Mouse (Mus musculus): ENCODE results near the gene Gm26897. TPM values are rescaled to one million over a fixed set of nuclear protein-coding genes. Genes with fewer than 3 reads are reported as not detected.

The Gm26897 gene
- total RNA-seq (2023): not detected

GRCm38 (mm10) chr5:111733851-111734250 is at the start of gene Gm26897:
TSS of gene Gm26897 (plus strand) at chr5:111733924.

